Mouse (Mus musculus) c-Kit-positive CD71-positive TER-119-negative erythroid progenitor cells, embryonic 14.5 days (primary cell): ENCODE measurements around the gene Taok3.
"Not testable (repeated sequence)": the region's sequence is repeated elsewhere in the genome, so short reads cannot be mapped to it uniquely, and the experiment has no call there.

ENCODE experiments used
- DNase-seq: peaks from one replicate; pipeline ENCODE4 v3.0.0-alpha.2; 2013; ENCODE audit warnings: low read depth

Taok3 gene

DNA sequence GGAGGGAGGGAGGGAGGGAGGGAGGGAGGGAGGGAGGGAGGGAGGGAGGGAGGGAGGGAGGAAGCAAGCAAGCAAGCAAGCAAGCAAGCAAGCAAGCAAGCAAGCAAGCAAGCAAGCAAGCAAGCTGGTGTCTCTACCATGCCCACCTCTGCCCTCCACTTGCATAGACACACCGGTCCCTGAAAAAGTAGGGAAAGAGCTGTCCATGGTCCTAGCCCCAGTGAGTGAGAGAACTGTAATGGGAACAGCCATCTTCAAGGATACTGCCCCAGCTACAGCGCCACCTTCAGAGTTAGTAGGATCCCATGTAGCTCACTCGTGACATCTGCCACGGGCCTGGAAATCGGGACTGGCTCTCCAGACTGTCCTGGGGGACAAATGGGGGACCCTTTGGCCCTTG, 144.8 kb downstream of the Taok3 start:
- DNase-seq = no peak

DNA sequence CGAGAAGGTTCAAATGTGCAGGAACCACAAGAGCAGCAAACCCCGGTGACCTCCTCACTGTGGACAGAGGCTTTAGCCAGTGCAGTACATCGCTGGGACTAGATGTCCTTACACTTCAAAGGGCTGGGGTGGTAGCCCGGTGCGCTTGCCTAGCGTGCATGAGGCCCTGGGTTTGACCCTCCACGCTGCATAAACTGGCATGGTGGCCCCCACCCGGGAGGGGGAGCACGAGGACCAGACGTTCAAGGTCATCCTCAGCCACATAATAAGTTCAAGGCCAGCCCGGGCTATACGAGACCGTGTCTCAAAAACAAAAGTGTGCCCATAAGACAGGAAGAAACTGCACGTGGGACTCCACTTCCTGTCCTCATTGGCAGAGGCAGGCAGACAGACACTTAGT, 148.0 kb downstream of the Taok3 start:
- DNase-seq = no peak

DNA sequence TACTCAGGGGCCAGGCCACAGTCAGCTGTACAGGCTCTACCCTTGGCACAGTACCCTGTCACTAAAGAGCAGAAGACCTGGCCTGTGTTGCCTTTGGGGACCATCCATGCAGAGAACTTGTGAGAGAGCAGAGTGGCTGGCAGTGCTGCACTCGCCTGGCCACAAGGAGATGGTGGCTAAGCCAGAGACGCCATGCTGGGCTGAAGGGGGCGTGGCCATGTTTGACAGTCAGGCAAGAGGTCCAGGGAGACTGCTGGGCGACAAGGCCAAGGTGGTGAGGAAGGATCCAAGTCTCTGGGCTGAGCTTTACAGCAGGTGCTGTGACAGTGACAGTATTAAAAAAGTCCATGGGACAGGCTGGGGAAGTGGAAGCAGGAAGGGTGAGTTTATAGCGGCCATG, 148.8 kb downstream of the Taok3 start:
- no peak for DNase-seq

DNA sequence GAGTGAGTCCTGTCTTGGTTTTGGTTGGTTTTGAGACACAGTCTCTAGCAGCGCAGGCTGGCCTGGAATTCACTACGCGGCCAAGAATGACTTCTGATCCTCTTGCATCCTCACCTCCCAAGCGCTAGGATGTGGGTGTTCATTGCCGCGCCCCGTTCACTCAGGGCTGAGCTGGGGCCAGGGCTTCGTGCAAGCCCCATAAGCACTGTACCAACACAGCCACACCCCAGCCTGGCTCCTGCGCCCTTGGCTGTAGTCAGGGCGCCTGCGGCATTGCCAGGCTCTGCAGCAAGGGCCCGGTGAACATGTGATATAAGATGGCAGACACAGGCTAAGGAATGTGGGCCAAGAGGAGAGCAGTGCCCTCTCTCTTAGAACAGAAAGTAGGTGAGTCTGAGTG, 149.5 kb downstream of the Taok3 start:
- no peak for DNase-seq

- DNase-seq = no peak
Observed at GRCm38 (mm10) chr5:117271945-117272344, 152.0 kb downstream of the Taok3 start.

DNA sequence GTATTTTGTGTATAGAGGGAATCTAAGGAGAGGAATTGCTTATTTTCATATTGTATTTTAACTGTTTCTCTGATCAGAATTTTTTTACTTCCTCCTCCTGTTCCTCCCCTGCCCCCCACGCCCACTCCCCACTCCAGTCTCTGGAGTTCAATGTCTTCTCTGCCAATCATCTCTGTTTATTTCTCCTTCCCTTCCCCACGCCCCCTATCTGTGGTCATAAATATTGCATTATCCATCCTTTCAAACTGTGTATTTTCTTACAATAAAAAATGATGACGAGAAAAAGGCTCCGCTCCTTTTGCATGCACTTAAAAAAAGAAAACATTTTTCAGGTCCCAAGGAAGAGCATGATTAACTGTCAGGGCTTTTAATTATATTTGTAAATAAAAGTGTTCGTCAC, 154.9 kb downstream of the Taok3 start:
- DNase-seq = no peak

- no peak for DNase-seq
Observed at GRCm38 (mm10) chr5:117277784-117278183, 157.9 kb downstream of the Taok3 start.

DNA sequence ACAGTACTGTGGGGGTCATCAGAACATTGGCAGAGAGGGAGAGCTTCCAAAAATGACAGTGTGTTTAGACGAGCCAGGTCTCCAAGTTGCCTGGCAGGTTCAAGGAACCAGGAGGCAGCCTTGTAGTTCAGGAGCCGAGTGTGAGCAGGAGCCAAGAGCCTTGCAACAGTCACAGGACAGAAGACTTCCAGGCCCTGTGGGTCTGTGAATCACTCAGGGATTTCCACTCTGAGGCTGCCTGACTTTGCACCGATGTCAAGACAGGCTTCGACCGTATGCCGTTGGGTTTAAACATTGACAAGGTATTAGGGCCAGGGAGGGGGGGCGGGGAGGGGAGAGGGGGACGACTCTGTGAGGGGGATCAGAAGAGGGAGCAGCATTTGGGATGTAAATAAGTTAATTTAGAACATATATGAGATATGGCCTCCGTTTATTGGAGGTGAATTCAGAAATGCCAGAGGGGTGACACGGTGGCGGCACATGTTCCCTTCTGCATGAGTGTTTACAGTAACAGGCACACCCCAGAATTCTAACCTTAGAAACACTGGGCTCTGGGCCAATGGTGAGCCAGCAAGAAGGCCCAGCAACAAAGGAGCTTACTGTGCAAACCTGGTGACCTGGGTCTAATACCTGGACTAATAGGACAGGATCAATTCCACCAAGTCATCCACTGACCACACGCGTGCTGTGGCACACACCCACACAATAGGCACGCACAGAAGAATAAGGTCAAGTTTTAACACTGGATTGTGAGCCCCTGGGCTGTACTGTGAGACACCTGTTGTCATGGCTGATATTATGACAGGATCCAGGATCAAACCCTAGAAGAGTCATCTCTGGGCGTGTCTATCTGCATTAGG, 159.1 kb downstream of the Taok3 start:
- no peak for DNase-seq

DNA sequence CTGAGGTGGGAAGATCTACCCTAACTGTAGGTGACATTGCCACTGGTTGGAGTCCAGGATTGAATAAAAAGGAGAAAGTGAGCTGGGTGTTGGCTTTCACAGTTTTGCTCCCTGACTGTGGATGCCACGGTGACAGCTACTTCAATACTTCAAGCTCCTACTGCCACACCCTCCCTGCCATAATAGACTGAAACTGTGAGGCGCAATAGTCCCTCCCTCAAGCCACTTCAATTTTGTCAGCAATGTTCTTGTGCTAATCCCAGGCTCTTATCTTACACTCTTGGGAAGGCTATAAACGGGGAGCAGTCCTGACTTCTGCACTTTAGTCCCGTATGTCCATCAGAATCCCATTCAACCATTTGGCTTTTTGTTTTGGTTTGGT, 159.7 kb downstream of the Taok3 start:
- DNase-seq = no peak

- DNase-seq = no peak
Observed at GRCm38 (mm10) chr5:117281536-117281935, 161.6 kb downstream of the Taok3 start.

DNA sequence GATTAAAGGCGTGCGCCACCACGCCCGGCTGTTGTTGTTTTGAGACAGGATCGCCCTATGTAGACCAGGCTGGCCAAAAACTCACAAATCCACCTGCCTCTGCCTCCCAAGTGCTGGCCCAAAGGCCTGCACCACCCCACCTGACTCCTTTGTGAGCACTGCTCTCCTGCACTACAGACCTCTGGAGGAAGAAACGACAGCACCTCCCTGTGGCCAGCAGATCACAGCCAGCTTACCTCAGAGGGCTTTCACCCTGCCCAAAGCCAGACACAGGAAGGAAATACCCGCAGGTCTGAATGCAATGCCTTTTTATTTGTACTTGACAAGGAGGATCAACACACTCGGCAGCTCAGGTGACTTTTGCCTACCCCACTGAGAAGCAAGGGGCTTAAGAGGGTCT, 162.4 kb downstream of the Taok3 start:
- DNase-seq = no peak

- DNase-seq = no peak
Observed at GRCm38 (mm10) chr5:117284029-117284428, 164.1 kb downstream of the Taok3 start.

GRCm38 (mm10) chr5:117284682-117285081, 164.8 kb downstream of the Taok3 start:
- DNase-seq = no peak

GRCm38 (mm10) chr5:117285266-117285665, 165.3 kb downstream of the Taok3 start:
- DNase-seq = no peak

- no peak for DNase-seq
Observed at GRCm38 (mm10) chr5:117286286-117286685, 166.4 kb downstream of the Taok3 start.

DNA sequence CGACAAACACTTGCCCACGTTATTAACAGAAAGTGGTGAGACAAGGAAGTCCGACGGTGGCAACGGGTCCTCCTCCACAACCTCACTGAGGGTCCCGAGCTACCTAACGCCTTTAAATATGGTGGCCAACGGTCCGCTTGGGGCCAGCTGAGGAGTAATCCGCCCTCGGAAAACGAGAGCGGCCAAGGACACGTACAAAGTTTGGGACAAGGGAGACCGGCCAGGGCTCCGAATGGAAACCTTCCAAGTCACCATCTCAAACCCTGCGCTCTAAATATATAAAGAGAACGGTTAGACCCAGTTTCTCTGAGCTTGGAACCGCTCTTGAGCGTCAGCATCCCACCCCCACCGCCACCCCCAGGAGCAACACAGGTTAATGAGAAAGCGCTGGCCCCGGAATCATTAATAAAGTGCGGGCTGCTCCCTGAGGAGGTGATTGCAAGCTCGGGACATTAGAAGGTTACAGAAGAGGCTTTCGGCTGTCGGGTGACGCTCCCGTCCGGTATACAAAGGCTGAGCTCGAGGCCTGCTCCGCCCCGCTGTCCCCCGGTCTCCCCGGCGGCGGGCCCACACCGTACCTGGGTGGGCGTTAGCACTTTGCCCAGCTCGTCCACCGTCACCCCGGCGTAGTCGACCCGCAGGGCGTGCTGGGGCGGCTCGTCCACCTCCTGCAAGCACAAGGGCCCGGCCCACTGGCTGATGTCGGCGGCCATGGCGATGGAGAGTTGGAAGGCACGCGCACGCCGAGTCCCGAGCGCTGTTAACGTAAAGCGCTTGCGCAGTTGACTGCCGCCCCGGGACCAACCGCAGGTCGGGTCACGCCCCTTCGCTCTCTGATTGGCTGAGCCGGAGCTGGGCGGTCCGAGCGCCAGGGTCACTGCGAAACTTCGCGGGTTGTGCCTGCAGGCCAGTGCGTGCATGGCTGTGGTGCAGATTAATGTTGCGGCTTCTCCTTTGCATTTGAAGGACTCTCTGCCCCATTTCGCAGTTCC, 167.2 kb downstream of the Taok3 start, which contains the start of gene Pebp1:
Pebp1 (minus strand) TSS at position 795 of the 992 bp plus-strand sequence.
- peak; percentile 94 for DNase-seq

DNA sequence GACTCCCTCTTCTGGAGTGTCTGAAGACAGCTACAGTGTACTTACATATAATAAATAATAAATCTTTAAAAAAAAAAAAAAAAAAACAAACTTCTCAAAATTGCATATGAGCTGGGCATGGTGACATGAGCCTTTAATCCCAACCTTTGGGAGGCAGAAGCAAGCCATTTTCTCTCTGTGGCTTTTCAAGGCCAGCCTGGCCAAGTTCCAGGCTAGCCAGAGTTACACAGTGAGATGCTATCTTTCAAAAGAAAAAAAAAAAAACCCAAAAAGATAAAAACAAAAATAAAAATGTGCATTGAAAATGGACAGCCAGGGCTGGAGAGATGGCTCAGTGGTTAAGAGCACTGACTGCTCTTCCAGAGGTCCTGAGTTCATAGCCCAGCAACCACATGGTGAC, 169.7 kb downstream of the Taok3 start:
- no peak for DNase-seq

DNA sequence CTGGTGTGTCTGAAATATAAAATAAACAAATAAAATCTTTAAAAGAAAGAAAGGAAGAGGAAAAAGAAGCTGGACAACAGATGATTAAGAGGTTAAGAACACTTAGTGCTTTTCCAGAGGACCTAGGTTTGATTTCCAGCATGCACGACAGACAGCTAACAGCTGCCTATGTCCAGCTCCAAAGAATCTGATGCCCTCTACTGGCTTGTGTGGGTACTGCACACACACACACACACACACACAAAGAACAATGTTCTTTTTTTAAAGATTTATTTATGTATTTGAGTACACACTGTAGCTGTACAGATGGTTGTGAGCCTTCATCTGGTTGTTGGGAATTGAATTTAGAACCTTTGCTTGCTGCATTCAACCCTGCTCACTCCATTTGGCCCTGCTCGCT, 170.2 kb downstream of the Taok3 start:
- DNase-seq = no peak

GRCm38 (mm10) chr5:117291312-117291711, 171.4 kb downstream of the Taok3 start:
- DNase-seq = no peak

DNA sequence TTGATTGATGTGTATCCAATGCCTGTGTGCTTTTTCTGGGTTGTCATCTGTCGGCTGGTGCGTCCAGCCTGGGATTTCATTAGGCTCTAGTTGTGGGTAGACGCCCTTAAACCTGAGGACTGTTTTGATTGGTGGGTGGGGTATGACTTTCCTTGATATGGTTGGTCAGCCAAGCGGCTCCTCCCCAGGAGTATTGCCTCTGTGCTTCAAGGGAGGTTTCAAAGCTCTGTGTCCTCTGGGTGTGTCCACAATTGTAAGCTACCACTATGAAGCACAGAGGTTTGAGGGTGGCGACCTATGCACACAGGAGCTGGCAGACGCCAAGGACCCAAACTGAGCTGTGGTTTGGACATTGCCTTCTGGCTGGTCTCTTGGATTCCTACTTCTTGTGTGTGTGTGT, 172.6 kb downstream of the Taok3 start:
- DNase-seq = no peak

- DNase-seq = not testable (repeated sequence)
Observed at GRCm38 (mm10) chr5:117293776-117294175, 173.8 kb downstream of the Taok3 start.

DNA sequence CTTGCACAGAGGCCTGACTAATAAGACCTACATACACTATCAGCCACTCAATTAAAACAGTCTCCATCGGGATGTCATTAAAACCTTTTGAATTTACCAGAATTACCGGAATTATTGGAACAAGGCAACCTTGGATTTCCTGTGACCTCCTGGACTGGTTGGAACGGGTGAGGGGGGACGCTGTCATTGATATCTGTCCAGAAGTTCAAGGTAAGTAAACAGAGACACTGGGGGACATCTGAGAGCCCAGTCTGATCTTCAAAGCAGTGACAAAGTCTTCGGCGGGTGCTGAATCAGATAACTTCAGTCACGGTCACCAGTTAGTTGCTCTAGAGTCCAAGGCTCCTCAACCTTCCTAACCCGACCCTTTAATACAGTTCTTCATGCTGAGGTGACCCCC, 175.1 kb downstream of the Taok3 start:
- no peak for DNase-seq

DNA sequence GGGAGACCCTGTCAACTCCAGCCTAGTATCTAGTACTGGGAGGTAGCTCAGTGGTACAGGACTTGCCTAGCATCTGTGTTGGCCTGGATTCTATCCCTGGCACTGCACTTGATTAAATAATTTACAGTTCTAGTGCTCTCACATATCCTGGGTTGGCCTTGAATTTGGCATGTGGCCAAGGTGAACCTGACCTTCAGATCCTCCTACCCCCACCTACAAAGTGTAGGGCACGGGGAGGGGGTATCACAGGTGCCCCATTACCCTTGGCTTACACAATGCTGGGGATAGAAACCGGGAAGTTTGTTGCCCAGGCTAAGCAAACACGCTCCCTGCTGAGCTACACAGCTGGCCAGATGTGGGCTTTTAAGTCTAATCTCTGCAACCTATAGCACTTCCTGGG, 183.0 kb downstream of the Taok3 start:
- DNase-seq = no peak
